Mouse (Mus musculus): ENCODE data around the gene A230050P20Rik.
"Not testable (repeated sequence)": the region's sequence is repeated elsewhere in the genome, so short reads cannot be mapped to it uniquely, and the experiment has no call there.

A230050P20Rik gene

DNA sequence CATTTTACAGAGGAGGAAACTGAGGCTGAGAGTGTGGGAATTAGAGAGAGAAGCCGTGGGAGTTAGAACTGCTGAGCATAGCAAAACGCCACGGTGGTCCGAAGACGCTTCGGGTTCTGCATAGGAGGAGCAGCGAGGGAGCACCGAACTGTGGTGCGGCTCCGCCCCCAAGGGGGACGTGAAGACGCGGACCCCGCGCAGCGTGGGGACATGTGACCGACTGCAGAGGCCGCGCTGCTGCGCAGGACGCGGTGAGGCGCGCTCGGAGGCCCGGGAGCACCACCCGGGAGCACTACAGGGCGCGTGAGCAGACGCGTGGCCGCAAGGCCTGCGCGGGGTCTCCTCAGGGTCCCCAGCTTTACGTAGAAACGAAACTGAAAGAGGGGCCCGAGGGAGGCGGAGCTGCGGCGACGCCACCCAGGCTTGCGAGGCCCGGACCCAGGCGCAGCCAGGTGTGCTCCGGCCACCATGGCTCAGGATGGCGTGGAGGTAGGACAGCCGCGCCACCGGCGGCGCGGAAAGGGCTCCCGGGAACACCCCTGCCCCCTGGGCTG, at the start of gene A230050P20Rik:
TSS of gene A230050P20Rik (plus strand) at position 195 of the 554 bp plus-strand sequence.
- peak; percentile 48 to 67 for DNase-seq

GRCm38 (mm10) chr9:20820001-20820400, 48.4 kb upstream of the A230050P20Rik start:
- no peak for DNase-seq

- no peak for DNase-seq
These were observed 45.6 kb upstream of the A230050P20Rik start for GRCm38 (mm10) chr9:20822821-20823220.

DNA sequence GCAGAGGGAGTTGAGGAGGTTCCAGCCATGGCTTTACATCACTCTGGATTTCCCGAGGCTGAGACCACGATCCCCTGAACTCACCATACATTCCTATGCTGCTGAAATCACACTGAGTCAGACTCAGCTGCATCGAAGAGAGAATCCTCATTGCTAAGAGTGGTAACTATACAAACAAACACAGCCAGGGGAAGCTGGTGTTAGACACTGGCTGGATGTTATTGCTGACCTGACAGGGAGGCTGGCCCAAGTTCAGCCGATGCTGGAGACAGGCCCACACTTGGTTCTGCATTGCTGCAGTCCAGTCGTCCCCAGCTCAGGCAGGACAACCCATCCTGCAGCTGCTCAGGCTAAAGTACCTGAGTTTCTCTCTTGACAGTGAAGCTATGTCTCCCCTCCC, 42.7 kb upstream of the A230050P20Rik start:
- no peak for DNase-seq

DNA sequence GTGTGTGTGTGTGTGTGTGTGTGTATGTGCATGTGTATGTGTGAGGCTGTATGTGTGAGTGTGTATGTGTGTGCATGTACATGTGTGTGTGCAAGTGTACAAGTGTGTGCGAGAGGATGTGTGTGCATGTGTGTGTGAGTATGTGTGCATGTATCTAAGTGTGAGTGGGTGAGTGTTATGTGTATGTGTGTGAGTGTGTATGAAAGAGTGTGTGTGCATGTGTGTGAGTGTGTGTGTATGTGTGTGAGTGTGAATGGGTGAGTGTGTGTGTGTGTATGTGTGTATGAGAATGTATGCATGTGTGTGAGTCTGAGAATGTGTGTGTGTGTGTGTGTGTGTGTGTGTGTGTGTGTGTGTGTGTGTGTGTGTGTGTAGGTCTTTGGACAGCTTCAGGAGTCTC, 40.3 kb upstream of the A230050P20Rik start:
- DNase-seq = no peak

GRCm38 (mm10) chr9:20830901-20831643, 37.4 kb upstream of the A230050P20Rik start:
- DNase-seq = peak; percentile 62 to 69

DNA sequence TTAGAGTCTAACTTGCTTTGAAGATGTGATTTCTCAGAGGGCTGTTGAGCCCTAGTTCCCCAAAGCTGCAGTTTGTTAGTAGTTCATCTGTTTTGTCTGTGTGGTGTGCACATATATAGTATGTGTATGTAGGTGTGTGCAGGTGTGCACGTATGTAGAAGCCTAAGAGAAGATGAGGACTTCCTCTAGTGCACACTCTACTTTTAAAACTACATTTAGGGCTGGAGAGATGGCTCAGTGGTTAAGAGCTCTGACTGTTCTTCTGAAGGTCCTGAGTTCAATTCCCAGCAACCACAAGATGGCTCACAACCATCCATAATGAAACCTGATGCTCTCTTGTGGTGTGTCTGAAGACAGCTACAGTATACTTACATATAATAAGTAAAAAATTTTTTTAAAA, 33.6 kb upstream of the A230050P20Rik start:
- DNase-seq = no peak

GRCm38 (mm10) chr9:20835431-20835954, 32.9 kb upstream of the A230050P20Rik start:
- not testable (repeated sequence) for DNase-seq

DNA sequence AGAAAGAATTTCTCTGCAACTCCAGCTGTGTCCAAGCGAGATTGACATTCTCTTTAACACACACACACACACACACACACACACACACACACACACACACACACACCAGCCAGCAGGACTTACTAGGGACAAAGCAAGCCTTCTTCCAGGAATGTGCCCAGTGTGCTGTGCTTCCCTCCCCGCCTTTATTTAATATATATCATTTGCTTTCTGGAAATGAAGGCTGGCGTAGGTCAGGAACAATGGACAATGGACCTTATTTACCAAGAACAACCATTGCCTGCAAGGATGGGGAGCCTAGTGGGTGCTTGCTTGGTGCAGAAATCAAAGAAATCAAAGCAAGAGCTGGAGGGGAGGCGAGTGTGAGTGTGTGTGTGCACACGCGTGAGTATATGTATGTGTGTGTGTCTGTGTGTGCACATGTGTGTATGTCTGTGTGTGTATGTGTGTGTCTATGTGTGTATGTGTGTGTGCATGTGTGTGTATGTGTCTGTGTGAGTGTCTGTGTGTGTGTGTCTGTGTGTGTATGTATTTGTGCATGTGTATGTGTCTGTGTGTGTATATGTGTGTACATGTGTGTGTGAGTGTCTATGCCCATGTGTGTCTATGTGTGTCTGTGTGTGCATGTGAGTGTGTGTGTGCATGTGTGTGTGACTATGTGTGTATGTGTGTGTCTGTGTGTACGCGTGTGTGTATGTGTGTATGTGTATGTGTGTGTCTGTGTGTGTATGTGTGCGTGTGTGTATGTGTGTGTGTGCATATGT, 31.1 kb upstream of the A230050P20Rik start:
- no peak for DNase-seq

GRCm38 (mm10) chr9:20838931-20839330, 29.5 kb upstream of the A230050P20Rik start:
- no peak for DNase-seq

- no peak for DNase-seq
These were observed 26.2 kb upstream of the A230050P20Rik start for GRCm38 (mm10) chr9:20842211-20842610.

- DNase-seq = no peak
These were observed 25.8 kb upstream of the A230050P20Rik start for GRCm38 (mm10) chr9:20842670-20843069.

DNA sequence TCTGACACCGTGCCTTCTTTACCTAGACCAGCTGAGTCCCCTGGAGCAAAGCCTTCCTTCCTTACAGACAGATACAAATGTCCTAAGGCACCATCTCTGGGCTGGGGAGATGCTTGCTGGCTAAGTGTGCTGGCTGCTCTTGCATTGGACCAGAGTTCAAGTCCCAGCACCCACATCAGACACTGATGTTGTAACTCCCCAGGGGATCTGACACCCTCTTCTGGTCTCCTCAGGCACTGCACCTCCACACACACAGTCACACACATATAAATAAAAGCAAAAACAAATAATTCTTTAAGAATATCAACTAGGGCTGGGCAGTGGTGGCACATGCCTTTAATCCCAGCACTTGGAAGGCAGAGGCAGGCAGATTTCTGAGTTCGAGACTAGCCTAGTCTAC, 18.3 kb upstream of the A230050P20Rik start:
- DNase-seq = no peak

DNA sequence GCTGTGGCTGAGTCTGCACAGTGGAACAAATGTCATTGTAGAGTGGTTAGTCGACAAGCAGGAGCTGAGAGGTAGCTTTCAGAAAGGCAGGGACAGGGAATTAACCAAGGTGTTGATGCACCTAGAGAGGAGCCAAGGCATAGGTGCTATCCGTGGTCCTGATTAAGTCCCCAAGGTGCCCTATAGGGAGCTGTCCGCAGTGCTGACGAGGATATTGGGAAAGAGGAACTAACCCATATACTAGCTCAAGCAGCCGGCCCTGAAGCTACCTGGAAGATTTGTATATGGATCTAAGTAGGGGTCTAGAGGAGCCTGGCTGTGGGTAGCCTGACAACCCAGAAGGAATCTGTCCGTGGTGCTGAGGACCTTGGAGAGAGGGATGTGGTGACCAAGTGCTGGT, 11.3 kb upstream of the A230050P20Rik start:
- DNase-seq = peak; percentile 29 to 36

DNA sequence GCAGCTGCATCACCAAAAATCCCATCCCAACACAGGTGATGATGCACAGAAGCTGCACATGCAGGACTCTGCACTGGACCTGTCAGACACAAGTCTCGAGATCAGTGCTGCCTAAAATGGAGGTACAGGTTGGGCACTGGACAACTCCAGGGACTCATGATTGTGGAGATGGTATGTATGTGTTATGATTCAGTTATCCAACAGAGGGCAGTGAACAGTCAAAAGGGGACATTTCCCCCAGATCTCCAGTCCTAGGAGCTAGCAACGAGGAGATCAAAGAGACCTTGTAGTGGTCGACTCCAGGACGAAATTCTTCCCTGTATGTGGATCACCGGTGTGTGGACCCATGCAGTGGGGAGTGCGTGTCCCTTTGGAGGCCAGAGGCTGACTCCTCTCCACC, 8.5 kb upstream of the A230050P20Rik start:
- no peak for DNase-seq

- peak; percentile 34 to 49 for DNase-seq
These were observed 6.6 kb upstream of the A230050P20Rik start for GRCm38 (mm10) chr9:20861821-20862220.

GRCm38 (mm10) chr9:20862225-20862624, 6.2 kb upstream of the A230050P20Rik start:
- DNase-seq = no peak

DNA sequence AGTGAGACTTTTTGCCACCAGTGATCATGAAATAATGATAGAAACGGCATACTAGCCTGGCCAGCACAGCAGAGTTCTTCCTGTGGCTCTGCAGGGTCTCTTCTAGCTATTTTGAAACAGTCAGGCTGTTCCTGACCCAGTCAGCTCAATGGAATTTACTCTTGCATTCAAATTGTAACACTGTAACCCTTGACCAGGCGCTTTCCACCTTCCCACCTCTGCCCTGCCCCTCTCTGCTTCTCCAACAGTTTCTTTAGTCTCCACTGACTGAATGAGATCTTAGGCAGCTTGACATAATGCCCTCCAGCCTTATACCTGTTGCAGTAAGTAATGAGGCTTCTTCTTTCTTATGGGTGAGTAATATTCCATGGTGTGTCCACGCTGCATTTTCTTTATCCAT, 1.6 kb upstream of the A230050P20Rik start:
- DNase-seq = no peak

DNA sequence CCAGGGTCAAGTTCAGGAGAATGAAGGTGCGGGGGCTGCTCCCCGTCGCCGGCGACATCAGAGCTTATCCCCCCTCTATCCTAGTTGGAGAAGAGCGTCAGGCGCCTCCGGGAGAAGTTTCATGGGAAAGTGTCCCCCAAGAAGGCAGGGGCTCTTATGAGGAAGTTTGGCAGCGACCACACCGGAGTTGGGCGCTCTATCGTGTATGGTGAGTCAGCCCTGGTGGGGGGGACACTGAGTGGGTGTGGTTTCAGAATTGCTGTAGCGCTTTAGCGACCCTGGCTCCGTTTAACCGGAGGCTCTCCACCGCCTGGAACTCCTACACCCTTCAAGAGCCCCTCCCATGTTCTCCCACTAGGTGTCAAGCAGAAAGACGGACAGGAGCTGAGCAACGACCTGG, 804 bp downstream of the A230050P20Rik start:
- DNase-seq = peak in 1 of 2 experiments; percentile 15

- no peak for DNase-seq
These were observed 2.0 kb downstream of the A230050P20Rik start for GRCm38 (mm10) chr9:20870211-20871173.

GRCm38 (mm10) chr9:20872991-20873390, 4.5 kb downstream of the A230050P20Rik start:
- no peak for DNase-seq

- DNase-seq = no peak
These were observed 5.1 kb downstream of the A230050P20Rik start for GRCm38 (mm10) chr9:20873521-20873920.
